Mouse (Mus musculus): ENCODE results near the gene Iqgap2.

The Iqgap2 gene

GRCm38 (mm10) chr13:95583237-95584189 is 308.2 kb downstream of the Iqgap2 start:
- no peak for DNase-seq (ENCODE audit: low spot score)

GRCm38 (mm10) chr13:95581850-95582249 is 309.9 kb downstream of the Iqgap2 start:
- DNase-seq (ENCODE audit: low spot score) = no peak

GRCm38 (mm10) chr13:95578016-95578697 is 313.6 kb downstream of the Iqgap2 start:
- DNase-seq (ENCODE audit: low spot score) = no peak

Measured in spleen, adult 12 weeks (tissue).